ENCODE assay signal across 7 mouse cellular contexts in genomic region chr13:63528164-63528675, GRCm38 (mm10). TPM values are rescaled to one million over a fixed set of nuclear protein-coding genes. Genes with fewer than 3 reads are reported as not detected.
DNase-seq lines count a peak whose midpoint lies in the region; ATAC-seq lines count a peak whose summit lies in the region.

No protein-coding gene starts in this region.

- no peaks in the 10 kb centered on the region for H3K9me3 ChIP-seq in hindbrain, embryonic 13.5 days
- no peaks in the 10 kb centered on the region for H3K9me3 ChIP-seq in midbrain, embryonic 13.5 days

- no peak overlapping the region for H3K4me2 ChIP-seq in hindbrain, embryonic 13.5 days
- H3K4me2 ChIP-seq in midbrain, embryonic 13.5 days (replicated peaks): no peak overlapping the region

- peaks cover 64% of the 10 kb centered on the region for H3K36me3 ChIP-seq in hindbrain, embryonic 13.5 days
- H3K36me3 ChIP-seq in midbrain, embryonic 13.5 days: peaks cover 71% of the 10 kb centered on the region

- peak; percentile 23 for DNase-seq in right cerebral cortex, postnatal 14 days
- no peak for DNase-seq in right cerebral cortex, postnatal 36 days (ENCODE audit: low spot score in 2 of 2)
- DNase-seq in embryo, embryonic 11.5 days (ENCODE audit: low read depth, low spot score): peak; percentile 61
- peak; percentile 88 to 91 for DNase-seq in thymus, postnatal 10 days (ENCODE audit: low spot score in 2 of 2)
- no peak for DNase-seq in urinary bladder, postnatal 10 days (ENCODE audit: low spot score)

- no peaks in the 10 kb centered on the region for H3K27me3 ChIP-seq in hindbrain, embryonic 13.5 days
- H3K27me3 ChIP-seq in midbrain, embryonic 13.5 days: no peaks in the 10 kb centered on the region

- H3K4me1 ChIP-seq in hindbrain, embryonic 13.5 days (replicated peaks): peaks cover 63% of the 10 kb centered on the region
- peaks cover 47% of the 10 kb centered on the region for H3K4me1 ChIP-seq in midbrain, embryonic 13.5 days (replicated peaks)

- peak; percentile 62 for ATAC-seq in hindbrain, embryonic 13.5 days (ENCODE audit: low FRiP score)
- peak; percentile 66 for ATAC-seq in midbrain, embryonic 13.5 days

- 1% methylated on average over 5 of the region's 5 CpGs for WGBS in hindbrain, embryonic 13.5 days
- 14% methylated on average over 5 of the region's 5 CpGs for WGBS in midbrain, embryonic 13.5 days

- peak overlapping the region; percentile 43 for H3K9ac ChIP-seq in hindbrain, embryonic 13.5 days
- peak overlapping the region; percentile 42 for H3K9ac ChIP-seq in midbrain, embryonic 13.5 days (replicated peaks)

- no peak overlapping the region for H3K4me3 ChIP-seq in hindbrain, embryonic 13.5 days
- no peak overlapping the region for H3K4me3 ChIP-seq in midbrain, embryonic 13.5 days (replicated peaks)

- H3K27ac ChIP-seq in hindbrain, embryonic 13.5 days: peak overlapping the region; percentile 72
- H3K27ac ChIP-seq in midbrain, embryonic 13.5 days: peak overlapping the region; percentile 32; the same call in 1 of the 2 replicates

RNA-seq across cellular contexts. Expression of gene Fancc, which starts 31.1 kb away (rescaled TPM):
- polyA plus RNA-seq in hindbrain, embryonic 13.5 days (2015; fragmentation: Nextera tagmentation; extraction: Ambion mirVana): 15.7 and 16.3 TPM in 2 replicates
- polyA plus RNA-seq in midbrain, embryonic 13.5 days (2015; fragmentation: Nextera tagmentation; extraction: Ambion mirVana): 17.6 and 19.7 TPM in 2 replicates

RNA-seq across cellular contexts. Expression of gene Ptch1, which starts 45.2 kb away (rescaled TPM):
- polyA plus RNA-seq in hindbrain, embryonic 13.5 days (2015; fragmentation: Nextera tagmentation; extraction: Ambion mirVana): 18.0 and 19.2 TPM in 2 replicates
- polyA plus RNA-seq in midbrain, embryonic 13.5 days (2015; fragmentation: Nextera tagmentation; extraction: Ambion mirVana): 16.0 and 17.8 TPM in 2 replicates

Comparison
In these comparisons a context has a peak if more than half of its experiments do, and no peak if none do; other contexts are left out.
1. DNase-seq: peak in right cerebral cortex, postnatal 14 days (single experiment), embryo, embryonic 11.5 days (single experiment) and thymus, postnatal 10 days (2 of 2); none in right cerebral cortex, postnatal 36 days (0 of 2) and urinary bladder, postnatal 10 days (single experiment).